Mouse (Mus musculus) E14TG2a.4 (cell line): ENCODE results near the gene Tmcc1.

Experiments used
- CTCF ChIP-seq: conservative IDR thresholded peaks from 2 replicates; pipeline ENCODE4 v1.5.1; 2014; ENCODE audit warnings: low read length
- POU5F1 ChIP-seq: IDR thresholded peaks from 2 replicates; pipeline ENCODE4 v1.6.1; 2014; ENCODE audit warnings: low read length, borderline replicate concordance

DNA sequence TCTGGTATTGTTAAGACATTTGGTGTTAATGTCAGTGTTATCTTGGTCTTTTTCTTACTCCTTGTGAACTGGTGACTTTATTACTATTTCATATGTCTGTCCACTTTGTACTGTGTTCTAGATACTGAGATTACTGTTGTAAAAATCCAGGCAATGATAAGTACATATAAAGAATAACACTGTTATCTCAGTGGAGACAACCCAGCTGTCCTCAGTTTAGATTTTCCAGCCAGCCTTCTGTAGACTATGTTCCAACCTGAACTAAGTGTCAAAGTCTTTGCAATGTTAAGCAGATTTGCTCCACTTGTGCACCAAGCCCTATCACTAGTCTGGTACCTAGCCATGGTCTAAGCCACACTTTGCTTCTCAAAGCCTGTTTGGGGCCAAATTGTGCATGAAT, 118.4 kb downstream of the Tmcc1 start:
- TF ChIP-seq CTCF: no peak
- TF ChIP-seq POU5F1: no peak
